Mouse (Mus musculus) heart, embryonic 13.5 days (tissue): Measurements from ENCODE around the gene Fmnl2. TPM values are rescaled to one million over a fixed set of nuclear protein-coding genes. Genes with fewer than 3 reads are reported as not detected.

Experiments used
- ATAC-seq: fragments of 200-750 bp; cut with Nextera tagmentation; 2 replicates; pipeline ENCODE4 v1.8.0; 2017; ENCODE audit warnings: moderate TSS enrichment; ENCODE audit not compliant: insufficient number of reproducible peaks, low FRiP score, low TSS enrichment; ENCODE audit errors: extremely low read depth
- H3K27ac ChIP-seq: fragments of 300-500 bp; sonication (generic); replicated peaks from 2 replicates; pipeline ENCODE4 v1.5.1; 2015; ENCODE audit warnings: moderate library complexity, mild to moderate bottlenecking, inconsistent platforms
- H3K27me3 ChIP-seq: fragments of 300-500 bp; sonication (generic); replicated peaks from 2 replicates; pipeline ENCODE4 v1.6.1; 2015; ENCODE audit warnings: mild to moderate bottlenecking, inconsistent platforms
- H3K36me3 ChIP-seq: fragments of 300-500 bp; sonication (generic); 2 replicates; pipeline ENCODE4 v1.6.1; 2015; ENCODE audit warnings: mild to moderate bottlenecking, inconsistent platforms
- H3K4me1 ChIP-seq: fragments of 300-500 bp; sonication (generic); 2 replicates; pipeline ENCODE4 v1.6.1; 2015; ENCODE audit warnings: inconsistent platforms
- H3K4me2 ChIP-seq: fragments of 300-500 bp; sonication (generic); 2 replicates; pipeline ENCODE4 v1.6.1; 2015; ENCODE audit warnings: inconsistent platforms, mild to moderate bottlenecking, moderate library complexity
- H3K4me3 ChIP-seq: fragments of 300-500 bp; sonication (generic); 2 replicates; pipeline ENCODE4 v1.5.1; 2015; ENCODE audit warnings: moderate library complexity, mild to moderate bottlenecking, inconsistent platforms
- H3K9ac ChIP-seq: fragments of 300-500 bp; sonication (generic); 2 replicates; pipeline ENCODE4 v1.6.1; 2015; ENCODE audit warnings: inconsistent platforms, mild to moderate bottlenecking, moderate library complexity
- H3K9me3 ChIP-seq: fragments of 300-500 bp; sonication (generic); 2 replicates; pipeline ENCODE4 v1.6.1; 2016; ENCODE audit warnings: inconsistent platforms
- WGBS: fragments of 180-500 bp; shearing (Covaris S2); methylation state at CpG from one replicate; pipeline ENCODE4 v1.1.7; 2015; ENCODE audit warnings: mixed read lengths; 5-methylcytosine and 5-hydroxymethylcytosine counted together
- polyA plus RNA-seq: library from polyadenylated mRNA; unstranded; fragments of >200 nt; fragmentation: Nextera tagmentation; extraction: Ambion mirVana; gene quantifications from 2 replicates; pipeline ENCODE4 v1.2.1, GENCODE M21; 2015

Gene Fmnl2
- 1.1 and 1.2 TPM in 2 replicates for polyA plus RNA-seq

DNA sequence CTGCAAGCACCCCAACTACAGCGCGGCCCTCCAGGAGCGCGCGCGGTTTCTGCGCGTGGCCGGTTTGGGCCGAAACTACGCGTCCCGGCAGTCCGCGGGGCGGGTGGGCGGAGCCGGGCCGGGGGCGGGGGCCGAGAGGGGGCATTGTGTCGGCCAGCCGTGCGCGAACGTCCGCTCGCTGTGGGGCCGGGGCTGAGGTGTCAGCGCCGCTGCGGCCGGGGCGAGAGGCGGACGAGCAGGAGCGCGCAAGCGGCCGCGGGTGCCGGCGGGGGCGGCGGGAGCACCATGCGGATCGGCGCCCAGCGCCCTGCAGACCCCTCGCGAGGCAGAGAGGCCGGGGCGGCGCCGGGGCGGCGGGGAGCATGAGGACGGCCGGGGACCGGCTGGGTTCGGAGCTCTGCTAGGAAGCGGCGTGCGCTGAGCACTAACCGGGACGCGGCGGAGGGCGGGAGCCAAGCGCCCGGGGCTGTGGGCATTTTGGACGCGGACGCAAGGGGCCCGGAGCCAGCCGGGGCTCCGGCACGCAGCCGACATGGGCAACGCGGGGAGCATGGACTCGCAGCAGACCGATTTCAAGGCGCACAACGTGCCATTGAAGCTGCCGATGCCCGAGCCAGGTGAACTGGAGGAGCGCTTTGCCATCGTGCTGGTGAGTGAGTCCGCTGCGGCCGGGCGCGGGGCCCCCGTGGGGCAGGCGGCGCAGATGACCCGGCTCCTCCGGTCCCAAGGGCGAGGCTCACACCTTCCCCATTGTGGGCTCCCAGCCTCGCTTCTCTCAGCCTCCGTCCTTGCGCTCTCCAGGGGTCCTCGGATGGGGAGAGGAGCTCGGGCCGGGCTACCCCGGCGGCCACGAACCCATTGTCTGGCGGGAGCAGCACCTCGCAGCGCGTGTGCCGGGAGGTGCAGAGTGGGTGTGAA lies at the start of gene Fmnl2:
Gene Fmnl2 (plus strand): TSS at position 250 of the 918 bp plus-strand sequence.
- H3K9me3 ChIP-seq = no peaks in the 10 kb centered on the region
- H3K9ac ChIP-seq = peak within 1 kb of the TSS; percentile 90
- ATAC-seq = peak; percentile 75; the same call in 1 of the 2 replicates
- under 1% methylated on average over 106 of the region's 114 CpGs for WGBS
- peaks cover 18% of the 10 kb centered on the region for H3K4me1 ChIP-seq
- peak within 1 kb of the TSS; percentile 100 for H3K4me2 ChIP-seq
- H3K27ac ChIP-seq = peak within 1 kb of the TSS; percentile 61
- peaks cover 14% of the 10 kb centered on the region; the same call in 1 of the 2 replicates for H3K27me3 ChIP-seq
- H3K36me3 ChIP-seq = no peaks in the 10 kb centered on the region
- peak within 1 kb of the TSS; percentile 88 for H3K4me3 ChIP-seq

DNA sequence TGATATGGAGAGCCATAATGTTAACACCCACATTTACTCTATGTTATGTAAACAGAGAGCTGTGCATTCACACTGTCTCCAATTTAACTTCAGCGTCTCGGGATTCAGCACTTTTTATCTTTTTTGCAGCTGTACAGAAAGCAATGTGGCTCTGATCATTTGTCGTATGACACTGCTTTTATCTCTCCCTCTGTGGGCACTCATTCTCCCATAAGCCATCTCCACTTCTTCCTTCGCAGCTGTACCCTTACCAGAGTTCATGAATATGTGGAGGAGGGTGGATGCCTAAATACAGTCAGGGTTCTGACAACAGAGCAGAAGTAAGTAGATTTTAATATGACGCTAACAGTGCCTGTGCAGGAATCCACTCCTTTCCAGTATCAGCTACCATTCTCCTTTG lies 47.7 kb upstream of the Fmnl2 start:
- no peaks in the 10 kb centered on the region for H3K36me3 ChIP-seq
- peaks cover 5% of the 10 kb centered on the region; the same call in 1 of the 2 replicates for H3K4me1 ChIP-seq
- no peak for ATAC-seq
- WGBS = 60% methylated on average over 5 of the region's 5 CpGs
- H3K4me2 ChIP-seq = no peak overlapping the region
- H3K4me3 ChIP-seq = no peak overlapping the region
- no peaks in the 10 kb centered on the region for H3K9me3 ChIP-seq
- H3K27ac ChIP-seq = no peak overlapping the region
- H3K27me3 ChIP-seq = no peaks in the 10 kb centered on the region
- H3K9ac ChIP-seq = no peak overlapping the region

DNA sequence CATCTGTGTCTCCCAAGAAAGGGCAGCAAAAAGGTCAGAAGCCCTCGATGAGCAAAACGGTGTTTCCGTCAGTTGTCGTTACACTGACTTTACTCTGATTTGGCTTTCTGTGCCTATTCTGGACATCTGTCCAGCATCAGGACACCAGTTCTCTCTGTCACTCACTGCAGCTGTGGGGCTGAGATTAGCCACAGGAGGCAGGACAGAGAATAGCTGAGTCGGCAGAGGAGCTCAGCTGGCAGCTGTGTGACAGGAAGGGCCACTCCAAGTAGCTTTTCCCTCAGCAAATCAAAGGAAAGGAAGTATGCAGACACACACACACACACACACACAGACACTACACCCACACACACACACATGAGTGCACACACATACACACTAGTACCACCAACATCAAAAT lies 46.0 kb upstream of the Fmnl2 start:
- no peak for ATAC-seq
- Histone ChIP-seq H3K9me3 (no peaks in the 10 kb centered on the region), H3K4me2 (no peak overlapping the region), H3K9ac (no peak overlapping the region), H3K27ac (no peak overlapping the region), H3K36me3 (no peaks in the 10 kb centered on the region), H3K27me3 (no peaks in the 10 kb centered on the region), H3K4me1 (peaks cover 5% of the 10 kb centered on the region; the same call in 1 of the 2 replicates), H3K4me3 (no peak overlapping the region)
- 28% methylated on average over 5 of the region's 5 CpGs for WGBS

DNA sequence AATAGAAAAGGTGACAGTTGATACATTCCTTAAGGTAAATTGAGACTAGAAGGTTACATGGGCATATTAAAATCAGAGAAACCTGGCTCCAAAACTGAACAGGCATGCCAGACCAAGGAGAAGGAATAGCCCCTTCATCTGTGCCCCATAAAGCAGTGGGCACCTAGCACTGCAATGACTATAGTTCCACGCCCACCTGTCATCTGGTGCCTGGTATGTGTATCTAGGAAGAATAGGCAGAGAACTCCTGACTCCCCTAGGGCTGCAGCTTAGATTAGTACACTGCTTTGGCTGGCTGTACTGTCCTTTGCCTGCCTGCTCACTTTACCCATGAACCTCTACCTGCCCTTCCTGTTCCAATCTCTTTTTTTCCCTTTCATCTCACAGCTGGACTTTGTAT lies 40.3 kb upstream of the Fmnl2 start:
- no peak overlapping the region for H3K27ac ChIP-seq
- ATAC-seq = no peak
- 64% methylated on average over 1 of the region's 1 CpGs for WGBS

DNA sequence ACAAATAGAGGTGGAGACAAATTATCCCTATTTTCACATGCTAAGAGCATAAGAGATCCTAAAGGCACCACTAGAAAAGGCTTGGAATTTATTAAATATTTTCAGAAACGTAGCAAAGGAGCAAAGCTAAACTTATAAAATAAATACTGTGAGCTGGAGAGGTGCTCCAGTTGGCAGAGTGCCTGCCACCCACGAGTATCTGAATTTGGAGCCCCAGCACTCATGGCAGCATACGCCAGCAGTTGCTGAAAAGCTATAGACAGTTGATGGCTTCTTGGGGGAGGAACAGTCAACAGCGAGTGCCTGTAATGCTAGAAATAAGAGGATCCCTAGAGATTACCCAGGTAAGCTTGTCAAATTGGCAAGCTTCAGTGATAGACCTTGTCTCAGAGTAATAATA lies 38.7 kb upstream of the Fmnl2 start:
- Histone ChIP-seq H3K4me2 (no peak overlapping the region), H3K4me3 (no peak overlapping the region), H3K4me1 (no peaks in the 10 kb centered on the region), H3K27me3 (no peaks in the 10 kb centered on the region), H3K9me3 (no peaks in the 10 kb centered on the region), H3K9ac (no peak overlapping the region), H3K36me3 (no peaks in the 10 kb centered on the region), H3K27ac (no peak overlapping the region)
- no peak for ATAC-seq
- WGBS = 68% methylated on average over 4 of the region's 4 CpGs

More for the DNA sequence above, 40.3 kb upstream of the Fmnl2 start:
- Histone ChIP-seq H3K4me2 (no peak overlapping the region), H3K4me3 (no peak overlapping the region), H3K4me1 (no peaks in the 10 kb centered on the region), H3K27me3 (no peaks in the 10 kb centered on the region), H3K9ac (no peak overlapping the region), H3K36me3 (no peaks in the 10 kb centered on the region), H3K9me3 (no peaks in the 10 kb centered on the region)

DNA sequence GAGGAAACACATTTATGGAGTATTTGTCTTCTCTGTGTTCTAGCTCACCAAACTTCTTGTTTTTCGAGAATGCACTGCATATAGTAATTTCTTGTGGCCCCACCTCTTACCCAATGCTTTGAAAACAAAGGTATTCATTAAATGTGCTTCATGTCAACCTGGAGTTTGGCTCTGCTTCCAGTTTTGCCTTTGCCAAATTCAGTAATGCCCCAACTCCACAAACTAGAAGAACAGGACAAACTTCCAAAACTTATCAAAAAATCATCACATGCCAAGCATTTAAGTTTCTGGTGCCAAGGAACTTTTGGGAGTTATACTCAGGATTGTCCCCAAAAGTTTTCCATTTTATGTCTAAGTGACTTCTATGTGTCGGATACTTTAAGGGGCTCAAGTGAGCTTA lies 35.4 kb upstream of the Fmnl2 start:
- WGBS = 71% methylated on average over 2 of the region's 2 CpGs
- ATAC-seq = no peak
- no peaks in the 10 kb centered on the region for H3K4me1 ChIP-seq

DNA sequence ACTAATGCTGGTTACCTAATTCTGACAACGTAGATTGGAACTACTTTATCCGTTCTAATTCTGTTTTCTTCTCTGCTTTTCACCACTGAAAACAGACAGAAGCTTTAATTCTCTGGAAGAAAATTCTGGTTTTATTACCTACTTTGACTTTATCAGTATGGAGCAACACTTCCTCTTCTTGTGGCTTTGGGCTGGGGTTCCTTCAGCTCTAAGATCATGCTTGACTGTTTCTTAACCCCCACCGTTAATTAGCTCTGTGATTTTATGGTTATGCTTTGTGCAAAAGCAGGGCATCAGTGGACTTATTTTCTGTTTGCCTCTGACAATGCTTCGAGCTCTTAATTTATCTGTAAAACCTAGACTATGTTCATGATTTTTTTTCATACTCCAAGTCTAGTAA lies 29.6 kb upstream of the Fmnl2 start:
- 78% methylated on average over 4 of the region's 4 CpGs for WGBS
- Histone ChIP-seq H3K9me3 (no peaks in the 10 kb centered on the region), H3K4me2 (no peak overlapping the region), H3K27ac (no peak overlapping the region), H3K9ac (no peak overlapping the region), H3K4me3 (no peak overlapping the region), H3K4me1 (no peaks in the 10 kb centered on the region), H3K27me3 (no peaks in the 10 kb centered on the region), H3K36me3 (no peaks in the 10 kb centered on the region)
- no peak for ATAC-seq

More for the DNA sequence above, 35.4 kb upstream of the Fmnl2 start:
- no peak overlapping the region for H3K27ac ChIP-seq
- no peaks in the 10 kb centered on the region for H3K36me3 ChIP-seq
- H3K9me3 ChIP-seq = no peaks in the 10 kb centered on the region
- H3K27me3 ChIP-seq = no peaks in the 10 kb centered on the region
- H3K9ac ChIP-seq = no peak overlapping the region
- H3K4me3 ChIP-seq = no peak overlapping the region
- no peak overlapping the region for H3K4me2 ChIP-seq

DNA sequence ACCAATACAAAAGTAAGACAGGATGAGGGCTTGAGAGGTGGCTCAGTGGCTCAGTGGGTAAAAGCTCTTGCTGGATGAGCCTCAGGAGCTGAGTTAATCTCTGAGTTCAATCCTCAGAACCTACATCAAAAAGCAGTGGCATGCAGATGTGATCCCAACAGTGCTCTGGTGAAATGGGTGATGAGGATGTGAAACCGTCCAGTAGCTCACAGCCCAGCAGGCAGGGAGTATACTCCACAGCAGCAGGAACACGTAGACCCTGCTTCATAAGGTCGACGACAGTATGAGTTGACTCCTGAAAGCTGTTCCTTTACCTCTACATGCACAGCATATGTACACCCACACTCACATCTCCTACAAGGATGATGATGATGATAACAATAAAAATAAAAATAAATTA lies 27.1 kb upstream of the Fmnl2 start:
- no peaks in the 10 kb centered on the region for H3K9me3 ChIP-seq
- no peak overlapping the region for H3K9ac ChIP-seq
- no peak overlapping the region for H3K4me2 ChIP-seq
- no peaks in the 10 kb centered on the region for H3K36me3 ChIP-seq
- 77% methylated on average over 4 of the region's 4 CpGs for WGBS
- no peak overlapping the region for H3K4me3 ChIP-seq
- no peaks in the 10 kb centered on the region for H3K4me1 ChIP-seq
- ATAC-seq = no peak
- H3K27me3 ChIP-seq = no peaks in the 10 kb centered on the region
- no peak overlapping the region for H3K27ac ChIP-seq

DNA sequence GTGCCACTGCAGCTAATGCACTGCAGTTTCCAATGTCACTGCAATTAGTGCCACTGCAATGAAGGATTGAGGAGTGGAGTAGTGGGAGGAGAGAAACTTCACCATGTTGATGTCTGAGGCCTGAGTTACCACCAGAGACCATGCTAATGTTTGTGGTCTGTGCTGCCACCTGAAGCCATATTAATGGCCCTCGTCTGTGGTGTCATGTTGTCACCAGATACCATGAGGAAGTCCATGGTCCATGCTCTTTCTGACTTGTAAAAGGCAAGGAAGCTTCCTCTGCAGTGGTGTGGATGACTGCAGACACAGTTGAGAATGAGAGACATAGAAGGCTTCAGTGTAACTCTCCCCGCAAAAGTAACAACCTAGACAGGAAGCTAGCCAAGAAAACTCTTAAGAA lies 26.1 kb upstream of the Fmnl2 start:
- Histone ChIP-seq H3K4me3 (no peak overlapping the region), H3K36me3 (no peaks in the 10 kb centered on the region), H3K9ac (no peak overlapping the region), H3K27ac (no peak overlapping the region), H3K4me2 (no peak overlapping the region), H3K27me3 (no peaks in the 10 kb centered on the region), H3K9me3 (no peaks in the 10 kb centered on the region), H3K4me1 (no peaks in the 10 kb centered on the region)
- 71% methylated on average over 2 of the region's 2 CpGs for WGBS
- no peak for ATAC-seq

DNA sequence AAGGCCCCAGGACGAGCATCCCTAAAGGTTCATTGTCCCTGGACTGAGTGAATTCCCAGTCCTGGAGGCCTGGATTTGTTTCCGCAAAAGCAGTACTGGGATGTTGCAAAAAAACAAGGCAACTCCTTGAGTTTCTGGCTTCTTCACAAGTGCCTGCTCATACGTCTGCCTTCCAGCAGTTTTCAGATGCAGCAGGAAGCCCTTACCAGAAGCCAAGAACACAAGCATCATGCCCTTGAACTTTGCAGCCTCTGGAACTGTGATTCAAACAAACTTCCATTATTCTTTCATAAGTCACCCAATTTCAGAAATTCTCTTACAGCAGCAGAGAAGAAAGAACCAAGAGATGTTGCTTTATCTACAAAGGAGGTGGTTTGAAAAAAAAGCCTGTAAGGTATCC lies 21.9 kb upstream of the Fmnl2 start:
- H3K4me3 ChIP-seq = no peak overlapping the region
- H3K4me1 ChIP-seq = no peaks in the 10 kb centered on the region
- WGBS = 79% methylated on average over 3 of the region's 3 CpGs
- H3K4me2 ChIP-seq = no peak overlapping the region
- H3K9ac ChIP-seq = no peak overlapping the region
- H3K27me3 ChIP-seq = no peaks in the 10 kb centered on the region
- no peaks in the 10 kb centered on the region for H3K9me3 ChIP-seq
- ATAC-seq = no peak
- H3K36me3 ChIP-seq = no peaks in the 10 kb centered on the region
- no peak overlapping the region for H3K27ac ChIP-seq

DNA sequence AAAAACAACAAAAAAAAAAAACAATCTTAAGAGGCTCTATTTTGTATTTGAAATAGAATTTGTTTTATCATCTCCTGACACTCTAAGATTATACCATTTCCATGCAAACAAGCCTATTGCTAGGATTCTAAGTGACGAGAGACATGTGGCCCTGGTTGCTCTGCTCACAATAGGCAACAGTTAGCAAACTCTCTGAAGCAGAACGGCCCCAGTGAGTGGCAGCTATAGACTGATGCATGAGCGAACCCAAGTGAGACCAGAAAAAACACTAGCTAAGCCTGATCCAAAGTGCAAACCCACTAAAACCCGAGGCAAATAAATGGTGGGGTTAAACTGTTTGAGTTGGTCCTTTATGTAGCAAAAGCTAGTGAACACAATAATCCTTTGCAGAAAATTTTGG lies 18.6 kb upstream of the Fmnl2 start:
- no peaks in the 10 kb centered on the region for H3K9me3 ChIP-seq
- no peak overlapping the region for H3K4me3 ChIP-seq
- H3K4me1 ChIP-seq = no peaks in the 10 kb centered on the region
- H3K27me3 ChIP-seq = no peaks in the 10 kb centered on the region
- no peak overlapping the region for H3K4me2 ChIP-seq
- WGBS = 76% methylated on average over 4 of the region's 4 CpGs
- H3K36me3 ChIP-seq = no peaks in the 10 kb centered on the region
- no peak overlapping the region for H3K9ac ChIP-seq
- no peak for ATAC-seq
- no peak overlapping the region for H3K27ac ChIP-seq

DNA sequence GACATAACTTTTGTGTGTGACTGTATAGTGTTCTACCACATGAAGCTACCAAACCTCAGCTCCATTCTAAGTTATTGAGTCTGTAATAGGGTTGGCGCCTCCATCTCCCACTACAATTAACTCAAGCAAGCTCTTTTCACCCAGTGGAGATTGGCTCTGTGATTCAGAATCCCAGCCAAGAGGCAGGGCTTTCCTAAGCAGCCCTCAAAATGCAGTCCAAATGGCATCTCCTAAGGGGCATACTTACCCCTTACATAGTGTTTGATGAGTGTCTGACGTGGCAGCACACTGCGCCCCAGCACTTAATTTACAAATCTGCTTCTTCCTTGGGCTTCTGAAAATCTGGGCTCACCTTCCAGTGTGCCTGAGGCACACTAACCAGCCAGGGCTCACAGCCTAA lies 17.8 kb upstream of the Fmnl2 start:
- Histone ChIP-seq H3K9ac (no peak overlapping the region), H3K4me1 (no peaks in the 10 kb centered on the region), H3K4me2 (no peak overlapping the region), H3K4me3 (no peak overlapping the region), H3K27me3 (peaks cover under 1% of the 10 kb centered on the region; the same call in 1 of the 2 replicates), H3K9me3 (no peaks in the 10 kb centered on the region), H3K27ac (no peak overlapping the region), H3K36me3 (no peaks in the 10 kb centered on the region)
- WGBS = 78% methylated on average over 3 of the region's 3 CpGs
- no peak for ATAC-seq
